Mouse (Mus musculus) retina, adult 2 months (tissue): ENCODE data around the gene Fan1.

Experiments
- DNase-seq: peaks from one replicate; pipeline ENCODE4 v3.0.0-alpha.2; 2012; ENCODE audit warnings: low read depth, low spot score

Fan1 gene

GRCm38 (mm10) chr7:64331309-64331708 is 42.6 kb downstream of the Fan1 start:
- no peak for DNase-seq

- DNase-seq, result no peak
These were observed 46.4 kb downstream of the Fan1 start for GRCm38 (mm10) chr7:64327486-64327885.

GRCm38 (mm10) chr7:64326892-64327291 is 47.0 kb downstream of the Fan1 start:
- peak; percentile 48 for DNase-seq

- DNase-seq, result no peak
These were observed 52.2 kb downstream of the Fan1 start for GRCm38 (mm10) chr7:64321658-64322057.

DNA sequence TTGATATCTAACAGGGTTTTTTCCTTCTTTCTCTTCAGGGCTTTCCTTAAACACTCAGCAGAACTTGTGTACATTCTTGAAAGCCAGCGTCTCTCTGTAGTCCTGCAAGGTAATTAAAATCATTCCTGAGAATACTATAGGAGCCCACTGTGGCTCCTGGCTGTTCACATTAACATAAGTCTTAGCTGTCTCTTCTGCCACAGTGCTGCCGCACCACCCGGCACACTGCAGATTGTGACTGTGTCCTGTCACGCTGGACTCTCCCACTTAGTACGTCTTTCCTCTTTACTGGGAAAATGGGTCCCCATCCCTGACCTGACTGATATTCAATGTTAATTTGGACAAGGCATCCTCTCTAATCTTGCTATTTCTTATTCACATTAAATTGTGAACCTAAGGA is 52.8 kb downstream of the Fan1 start:
- no peak for DNase-seq

- no peak for DNase-seq
These were observed 61.1 kb downstream of the Fan1 start for GRCm38 (mm10) chr7:64312811-64313210.

GRCm38 (mm10) chr7:64310756-64311155 is 63.1 kb downstream of the Fan1 start:
- no peak for DNase-seq

- DNase-seq, result no peak
These were observed 63.7 kb downstream of the Fan1 start for GRCm38 (mm10) chr7:64310241-64310640.
